Mouse (Mus musculus): Measurements from ENCODE around the gene Abhd2. TPM values are rescaled to one million over a fixed set of nuclear protein-coding genes. Genes with fewer than 3 reads are reported as not detected.

Gene Abhd2
- 43.1 and 43.5 TPM in 2 replicates for polyA plus RNA-seq (2012; rRNA removed)

DNA sequence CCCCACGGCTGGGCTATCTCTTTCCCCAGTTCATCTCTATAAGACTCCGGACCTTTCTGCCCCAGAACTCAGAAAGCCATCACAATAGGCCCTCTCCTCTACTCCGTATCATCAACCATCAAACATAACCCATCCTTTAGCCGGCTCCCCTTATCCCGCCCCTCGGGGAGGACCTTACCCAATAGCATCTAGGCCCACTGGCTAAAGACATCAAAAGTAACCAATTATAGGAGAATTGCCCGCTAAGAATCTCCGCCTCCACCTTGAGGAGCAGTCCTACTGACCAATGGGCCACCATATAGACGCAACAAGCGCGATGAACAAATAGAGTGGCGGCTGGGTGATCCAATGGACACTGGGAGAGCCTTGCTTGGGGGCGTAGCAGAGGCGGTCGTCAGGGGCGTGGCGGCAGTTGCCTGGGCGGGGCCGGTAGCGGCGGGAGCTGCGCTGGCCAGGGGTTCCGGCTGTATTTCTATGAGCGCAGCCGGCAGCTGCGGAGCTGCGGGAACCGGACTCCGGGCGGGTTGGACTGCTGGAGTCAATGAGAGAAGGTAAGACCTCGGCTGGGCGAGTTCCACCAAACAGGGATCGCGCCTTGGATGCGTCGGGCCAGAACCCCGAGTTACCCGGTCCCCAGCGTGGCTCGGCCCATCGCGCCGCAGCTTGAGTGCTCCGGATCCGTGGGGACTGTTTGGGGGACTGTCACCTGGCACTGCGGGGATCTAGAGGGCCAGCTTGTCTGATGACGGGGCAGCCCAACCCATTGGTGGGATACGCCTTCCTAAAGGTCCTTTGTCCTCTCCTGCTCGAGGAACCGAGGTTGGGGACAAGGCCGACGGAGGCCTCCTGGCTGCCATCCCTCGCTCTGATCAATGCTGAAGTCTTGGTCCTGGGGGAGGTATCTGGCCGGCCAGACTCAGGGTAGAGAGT is at the start of gene Abhd2:
TSS of gene Abhd2 (plus strand) at position 411 of the 930 bp plus-strand sequence.
- Histone ChIP-seq H3K4me3 (ENCODE audit: insufficient read depth, low read length) (peak within 1 kb of the TSS; percentile 93), H3K4me1 (ENCODE audit: control insufficient read depth, insufficient read depth, low read length) (peaks cover 16% of the 10 kb centered on the region), H3K27ac (ENCODE audit: insufficient read depth, low read length) (peak within 1 kb of the TSS; percentile 38)
- TF ChIP-seq POLR2A (IDR thresholded peaks at IDR 0.05; ENCODE audit: extremely low read depth, insufficient read depth, low read length) (peak; percentile 76), CTCF (IDR thresholded peaks at IDR 0.05; ENCODE audit: extremely low read depth, insufficient read depth, low read length) (no peak)

DNA sequence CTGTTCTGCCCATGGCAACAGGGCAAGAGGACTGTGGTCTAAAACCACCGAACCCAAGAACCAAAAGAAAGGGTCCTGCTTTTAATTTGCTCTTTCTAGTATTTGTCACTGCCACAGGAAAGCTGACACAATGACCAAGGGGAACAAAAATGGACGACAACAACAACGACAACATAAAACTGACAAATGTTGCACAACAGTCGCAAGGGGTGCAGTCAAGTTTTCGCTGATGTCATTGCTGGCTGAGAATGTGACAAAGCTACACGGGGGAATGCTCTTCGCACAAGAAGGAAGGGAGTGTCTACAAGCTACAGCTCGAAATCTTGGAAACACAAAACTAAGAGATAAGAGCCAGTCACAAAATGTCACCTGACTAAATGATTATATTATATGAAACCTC is 47.5 kb upstream of the Abhd2 start:
- H3K4me1 ChIP-seq (ENCODE audit: control insufficient read depth, insufficient read depth, low read length): no peaks in the 10 kb centered on the region
- no peak for TF ChIP-seq CTCF (IDR thresholded peaks at IDR 0.05; ENCODE audit: extremely low read depth, insufficient read depth, low read length)
- no peak for TF ChIP-seq POLR2A (IDR thresholded peaks at IDR 0.05; ENCODE audit: extremely low read depth, insufficient read depth, low read length)
- no peak overlapping the region for H3K27ac ChIP-seq (ENCODE audit: insufficient read depth, low read length)
- no peak overlapping the region for H3K4me3 ChIP-seq (ENCODE audit: insufficient read depth, low read length)

GRCm38 (mm10) chr7:79226172-79226571 is 46.8 kb upstream of the Abhd2 start:
- no peak for TF ChIP-seq POLR2A (IDR thresholded peaks at IDR 0.05; ENCODE audit: extremely low read depth, insufficient read depth, low read length)
- TF ChIP-seq CTCF (IDR thresholded peaks at IDR 0.05; ENCODE audit: extremely low read depth, insufficient read depth, low read length): no peak
- Histone ChIP-seq H3K4me1 (ENCODE audit: control insufficient read depth, insufficient read depth, low read length) (no peaks in the 10 kb centered on the region), H3K27ac (ENCODE audit: insufficient read depth, low read length) (no peak overlapping the region), H3K4me3 (ENCODE audit: insufficient read depth, low read length) (no peak overlapping the region)

- no peaks in the 10 kb centered on the region for H3K4me1 ChIP-seq (ENCODE audit: control insufficient read depth, insufficient read depth, low read length)
- H3K4me3 ChIP-seq (ENCODE audit: insufficient read depth, low read length): no peak overlapping the region
- TF ChIP-seq POLR2A (IDR thresholded peaks at IDR 0.05; ENCODE audit: extremely low read depth, insufficient read depth, low read length): no peak
These were observed 46.0 kb upstream of the Abhd2 start for GRCm38 (mm10) chr7:79226834-79227486.

GRCm38 (mm10) chr7:79228471-79228870 is 44.5 kb upstream of the Abhd2 start:
- Histone ChIP-seq H3K4me3 (ENCODE audit: insufficient read depth, low read length) (no peak overlapping the region), H3K27ac (ENCODE audit: insufficient read depth, low read length) (no peak overlapping the region), H3K4me1 (ENCODE audit: control insufficient read depth, insufficient read depth, low read length) (no peaks in the 10 kb centered on the region)
- peak; percentile 73 for TF ChIP-seq CTCF (IDR thresholded peaks at IDR 0.05; ENCODE audit: extremely low read depth, insufficient read depth, low read length)
- no peak for TF ChIP-seq POLR2A (IDR thresholded peaks at IDR 0.05; ENCODE audit: extremely low read depth, insufficient read depth, low read length)

More at GRCm38 (mm10) chr7:79226834-79227486, 46.0 kb upstream of the Abhd2 start:
- no peak overlapping the region for H3K27ac ChIP-seq (ENCODE audit: insufficient read depth, low read length)

DNA sequence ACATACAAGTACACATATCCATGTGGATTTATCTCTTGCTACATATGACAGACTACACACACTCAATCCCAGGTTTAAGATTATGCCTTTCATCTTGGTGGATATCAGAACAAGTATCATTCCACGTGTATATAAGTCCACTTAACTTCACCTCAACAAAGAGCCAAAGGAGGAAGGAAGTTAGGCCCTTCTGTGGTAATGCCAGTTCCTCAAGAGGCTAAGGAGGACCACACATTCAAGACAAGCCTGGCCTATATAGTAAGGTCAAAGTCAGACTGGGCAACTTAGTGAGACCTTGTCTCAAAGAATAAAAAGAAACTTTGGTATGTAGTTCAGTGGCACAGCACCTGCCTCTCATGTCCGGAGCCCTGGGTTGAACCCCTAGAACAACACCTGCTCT is 41.4 kb upstream of the Abhd2 start:
- TF ChIP-seq CTCF (IDR thresholded peaks at IDR 0.05; ENCODE audit: extremely low read depth, insufficient read depth, low read length) (no peak), POLR2A (IDR thresholded peaks at IDR 0.05; ENCODE audit: extremely low read depth, insufficient read depth, low read length) (no peak)
- no peak overlapping the region for H3K27ac ChIP-seq (ENCODE audit: insufficient read depth, low read length)
- H3K4me1 ChIP-seq (ENCODE audit: control insufficient read depth, insufficient read depth, low read length): no peaks in the 10 kb centered on the region
- no peak overlapping the region for H3K4me3 ChIP-seq (ENCODE audit: insufficient read depth, low read length)

DNA sequence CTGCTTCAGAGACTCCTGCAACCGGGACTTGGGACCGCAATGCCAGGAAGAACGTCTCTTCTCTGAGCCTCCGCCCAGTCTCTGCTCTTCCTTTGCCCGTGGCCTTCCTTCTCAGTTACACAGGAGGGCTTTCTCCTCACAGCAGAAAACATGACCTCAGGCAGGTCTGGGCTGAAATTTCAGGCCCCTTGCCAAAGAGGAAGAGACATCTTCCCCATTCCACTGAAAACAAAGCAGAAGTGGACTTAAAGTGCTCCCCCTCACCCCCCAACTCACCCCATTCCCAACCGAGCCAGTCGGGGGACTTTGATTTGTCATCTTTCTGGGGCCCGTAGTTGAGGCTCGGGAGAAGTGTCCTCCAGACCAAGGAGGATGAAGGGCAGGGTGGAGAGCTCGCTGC is 41.0 kb upstream of the Abhd2 start:
- TF ChIP-seq CTCF (IDR thresholded peaks at IDR 0.05; ENCODE audit: extremely low read depth, insufficient read depth, low read length) (no peak), POLR2A (IDR thresholded peaks at IDR 0.05; ENCODE audit: extremely low read depth, insufficient read depth, low read length) (no peak)

DNA sequence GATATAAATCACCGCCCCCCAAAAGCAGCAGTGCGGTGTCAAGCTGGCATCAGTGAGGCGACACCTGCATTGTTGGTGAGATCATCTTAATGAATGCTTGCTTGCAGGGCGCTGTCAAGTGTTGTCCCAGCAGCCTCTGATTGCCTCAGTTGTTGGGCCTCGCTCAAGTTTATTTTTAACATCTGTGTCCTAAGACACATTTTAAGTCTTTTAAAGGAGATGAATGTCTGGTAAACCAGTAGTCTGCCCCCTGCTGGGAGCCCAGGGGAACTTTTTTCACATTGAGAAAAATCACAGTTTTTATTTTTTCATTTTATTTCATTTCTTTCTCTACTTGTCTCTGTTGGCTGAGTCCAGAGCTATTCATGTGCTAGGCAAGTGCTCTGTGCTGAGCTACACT is 34.3 kb upstream of the Abhd2 start:
- Histone ChIP-seq H3K4me1 (ENCODE audit: control insufficient read depth, insufficient read depth, low read length) (no peaks in the 10 kb centered on the region), H3K27ac (ENCODE audit: insufficient read depth, low read length) (no peak overlapping the region), H3K4me3 (ENCODE audit: insufficient read depth, low read length) (no peak overlapping the region)
- TF ChIP-seq CTCF (IDR thresholded peaks at IDR 0.05; ENCODE audit: extremely low read depth, insufficient read depth, low read length): peak; percentile 34; the same call in 1 of the 2 replicates
- TF ChIP-seq POLR2A (IDR thresholded peaks at IDR 0.05; ENCODE audit: extremely low read depth, insufficient read depth, low read length): no peak

More for the DNA sequence above, 41.0 kb upstream of the Abhd2 start:
- no peak overlapping the region for H3K27ac ChIP-seq (ENCODE audit: insufficient read depth, low read length)
- H3K4me3 ChIP-seq (ENCODE audit: insufficient read depth, low read length): no peak overlapping the region
- no peaks in the 10 kb centered on the region for H3K4me1 ChIP-seq (ENCODE audit: control insufficient read depth, insufficient read depth, low read length)

GRCm38 (mm10) chr7:79241931-79242625 is 30.9 kb upstream of the Abhd2 start:
- TF ChIP-seq CTCF (IDR thresholded peaks at IDR 0.05; ENCODE audit: extremely low read depth, insufficient read depth, low read length): no peak
- no peak for TF ChIP-seq POLR2A (IDR thresholded peaks at IDR 0.05; ENCODE audit: extremely low read depth, insufficient read depth, low read length)
- H3K4me1 ChIP-seq (ENCODE audit: control insufficient read depth, insufficient read depth, low read length): no peaks in the 10 kb centered on the region
- H3K4me3 ChIP-seq (ENCODE audit: insufficient read depth, low read length): no peak overlapping the region
- no peak overlapping the region for H3K27ac ChIP-seq (ENCODE audit: insufficient read depth, low read length)
